Mouse (Mus musculus) midbrain, embryonic 13.5 days (tissue): ENCODE results near the gene Arpc3. TPM values are rescaled to one million over a fixed set of nuclear protein-coding genes. Genes with fewer than 3 reads are reported as not detected.

Experiments used
- ATAC-seq: fragments of 200-750 bp; cut with Nextera tagmentation; 2 replicates; pipeline ENCODE4 v1.8.0; 2017; ENCODE audit warnings: mild to moderate bottlenecking, moderate TSS enrichment, moderate library complexity
- H3K27ac ChIP-seq: fragments of 300-500 bp; sonication (generic); 2 replicates; pipeline ENCODE4 v1.5.1; 2015; ENCODE audit warnings: inconsistent platforms, mild to moderate bottlenecking, moderate library complexity
- H3K27me3 ChIP-seq: fragments of 300-500 bp; sonication (generic); 2 replicates; pipeline ENCODE4 v1.6.1; 2015; ENCODE audit warnings: mild to moderate bottlenecking, inconsistent platforms
- H3K36me3 ChIP-seq: fragments of 300-500 bp; sonication (generic); 2 replicates; pipeline ENCODE4 v1.6.1; 2015; ENCODE audit warnings: mild to moderate bottlenecking, inconsistent platforms
- H3K4me1 ChIP-seq: fragments of 300-500 bp; sonication (generic); replicated peaks from 2 replicates; pipeline ENCODE4 v1.6.1; 2015; ENCODE audit warnings: inconsistent platforms
- H3K4me2 ChIP-seq: fragments of 300-500 bp; sonication (generic); replicated peaks from 2 replicates; pipeline ENCODE4 v1.6.1; 2015; ENCODE audit warnings: moderate library complexity, mild to moderate bottlenecking, inconsistent platforms
- H3K4me3 ChIP-seq: fragments of 300-500 bp; sonication (generic); replicated peaks from 2 replicates; pipeline ENCODE4 v1.5.1; 2015; ENCODE audit warnings: mild to moderate bottlenecking, inconsistent platforms
- H3K9ac ChIP-seq: fragments of 300-500 bp; sonication (generic); replicated peaks from 2 replicates; pipeline ENCODE4 v1.6.1; 2015; ENCODE audit warnings: mild to moderate bottlenecking, inconsistent platforms
- H3K9me3 ChIP-seq: fragments of 300-500 bp; sonication (generic); 2 replicates; pipeline ENCODE4 v1.6.1; 2016; ENCODE audit warnings: mild to moderate bottlenecking, inconsistent platforms
- WGBS: fragments of 180-500 bp; shearing (Covaris S2); methylation state at CpG from one replicate; pipeline ENCODE4 v1.1.7; 2015; 5-methylcytosine and 5-hydroxymethylcytosine counted together
- polyA plus RNA-seq: library from polyadenylated mRNA; unstranded; fragments of >200 nt; fragmentation: Nextera tagmentation; extraction: Ambion mirVana; gene quantifications from 2 replicates; pipeline ENCODE4 v1.2.1, GENCODE M21; 2015

Arpc3 gene
- polyA plus RNA-seq, 1 experiment from 2014 or later = 173 TPM

GRCm38 (mm10) chr5:122421271-122422068 lies 29.8 kb downstream of the Arpc3 start, which contains the start of gene Anapc7:
Anapc7 (plus strand) TSS chr5:122421693.
- ATAC-seq = peak; percentile 48
- H3K27ac ChIP-seq = peak within 1 kb of the TSS; percentile 93
- 0 out of 2 replicates have a peak, but pooled peaks cover 3% of the 10 kb centered on the region for H3K36me3 ChIP-seq
- H3K4me2 ChIP-seq = peak within 1 kb of the TSS; percentile 96
- no peaks in the 10 kb centered on the region for H3K27me3 ChIP-seq
- peaks cover 20% of the 10 kb centered on the region for H3K4me1 ChIP-seq
- H3K4me3 ChIP-seq = peak within 1 kb of the TSS; percentile 99
- 23% methylated on average over 17 of the region's 17 CpGs for WGBS
- peak within 1 kb of the TSS; percentile 96 for H3K9ac ChIP-seq
- no peaks in the 10 kb centered on the region for H3K9me3 ChIP-seq

GRCm38 (mm10) chr5:122422071-122422964 lies 30.6 kb downstream of the Arpc3 start:
- H3K4me3 ChIP-seq = peak overlapping the region; percentile 99
- ATAC-seq = peak; percentile 94
- H3K27ac ChIP-seq = peak overlapping the region; percentile 93
- peak overlapping the region; percentile 96 for H3K9ac ChIP-seq
- 0 out of 2 replicates have a peak, but pooled peaks cover 3% of the 10 kb centered on the region for H3K36me3 ChIP-seq
- no peaks in the 10 kb centered on the region for H3K9me3 ChIP-seq
- H3K4me1 ChIP-seq = peaks cover 20% of the 10 kb centered on the region
- peak overlapping the region; percentile 96 for H3K4me2 ChIP-seq
- WGBS = under 1% methylated on average over 73 of the region's 73 CpGs
- H3K27me3 ChIP-seq = no peaks in the 10 kb centered on the region

GRCm38 (mm10) chr5:122423083-122423482 lies 31.4 kb downstream of the Arpc3 start:
- Histone ChIP-seq H3K4me3 (peak overlapping the region; percentile 99), H3K36me3 (peaks cover 7% of the 10 kb centered on the region), H3K27me3 (no peaks in the 10 kb centered on the region), H3K9me3 (no peaks in the 10 kb centered on the region), H3K27ac (no peak overlapping the region), H3K4me1 (peaks cover 20% of the 10 kb centered on the region), H3K4me2 (peak overlapping the region; percentile 96), H3K9ac (peak overlapping the region; percentile 96)
- no peak for ATAC-seq
- WGBS = 37% methylated on average over 15 of the region's 15 CpGs

GRCm38 (mm10) chr5:122425550-122425949 lies 33.9 kb downstream of the Arpc3 start:
- 91% methylated on average over 2 of the region's 2 CpGs for WGBS
- no peak overlapping the region for H3K9ac ChIP-seq
- no peaks in the 10 kb centered on the region for H3K27me3 ChIP-seq
- H3K4me1 ChIP-seq = peaks cover 20% of the 10 kb centered on the region
- no peak overlapping the region for H3K4me3 ChIP-seq
- no peak for ATAC-seq
- H3K36me3 ChIP-seq = peaks cover 32% of the 10 kb centered on the region
- H3K27ac ChIP-seq = no peak overlapping the region
- H3K4me2 ChIP-seq = no peak overlapping the region
- no peaks in the 10 kb centered on the region for H3K9me3 ChIP-seq

GRCm38 (mm10) chr5:122430036-122430775 lies 38.5 kb downstream of the Arpc3 start:
- no peaks in the 10 kb centered on the region for H3K4me1 ChIP-seq
- 94% methylated on average over 4 of the region's 4 CpGs for WGBS
- peaks cover 77% of the 10 kb centered on the region for H3K36me3 ChIP-seq
- no peak overlapping the region for H3K27ac ChIP-seq
- ATAC-seq = no peak
- no peak overlapping the region for H3K9ac ChIP-seq
- H3K9me3 ChIP-seq = no peaks in the 10 kb centered on the region
- H3K4me2 ChIP-seq = no peak overlapping the region
- H3K4me3 ChIP-seq = no peak overlapping the region
- H3K27me3 ChIP-seq = no peaks in the 10 kb centered on the region

GRCm38 (mm10) chr5:122431221-122431620 lies 39.5 kb downstream of the Arpc3 start:
- H3K4me2 ChIP-seq = no peak overlapping the region
- H3K36me3 ChIP-seq = peaks cover 84% of the 10 kb centered on the region
- no peak for ATAC-seq
- H3K27ac ChIP-seq = no peak overlapping the region
- no peaks in the 10 kb centered on the region for H3K27me3 ChIP-seq
- H3K4me1 ChIP-seq = no peaks in the 10 kb centered on the region
- H3K4me3 ChIP-seq = no peak overlapping the region
- WGBS = 96% methylated on average over 8 of the region's 8 CpGs
- no peaks in the 10 kb centered on the region for H3K9me3 ChIP-seq
- H3K9ac ChIP-seq = no peak overlapping the region

- H3K27ac ChIP-seq = no peak overlapping the region
- H3K9me3 ChIP-seq = no peaks in the 10 kb centered on the region
- peaks cover 98% of the 10 kb centered on the region for H3K36me3 ChIP-seq
- H3K9ac ChIP-seq = no peak overlapping the region
- 81% methylated on average over 4 of the region's 4 CpGs for WGBS
- no peak overlapping the region for H3K4me2 ChIP-seq
- H3K4me3 ChIP-seq = no peak overlapping the region
- no peaks in the 10 kb centered on the region for H3K4me1 ChIP-seq
- no peak for ATAC-seq
- no peaks in the 10 kb centered on the region for H3K27me3 ChIP-seq
These were observed 42.9 kb downstream of the Arpc3 start for GRCm38 (mm10) chr5:122434541-122434940.

GRCm38 (mm10) chr5:122439400-122440094 lies 47.9 kb downstream of the Arpc3 start:
- 90% methylated on average over 19 of the region's 19 CpGs for WGBS
- H3K27ac ChIP-seq = no peak overlapping the region

GRCm38 (mm10) chr5:122440095-122440630 lies 48.5 kb downstream of the Arpc3 start:
- WGBS = 94% methylated on average over 12 of the region's 12 CpGs

More at GRCm38 (mm10) chr5:122439400-122440094, 47.9 kb downstream of the Arpc3 start:
- no peaks in the 10 kb centered on the region for H3K4me1 ChIP-seq
- no peak overlapping the region for H3K9ac ChIP-seq
- no peak overlapping the region for H3K4me3 ChIP-seq
- no peak overlapping the region for H3K4me2 ChIP-seq
- no peaks in the 10 kb centered on the region for H3K27me3 ChIP-seq
- peaks cover 100% of the 10 kb centered on the region for H3K36me3 ChIP-seq
- no peak for ATAC-seq
- H3K9me3 ChIP-seq = no peaks in the 10 kb centered on the region

GRCm38 (mm10) chr5:122444492-122444891 lies 52.8 kb downstream of the Arpc3 start:
- Histone ChIP-seq H3K27ac (no peak overlapping the region), H3K9ac (no peak overlapping the region), H3K4me1 (no peaks in the 10 kb centered on the region), H3K36me3 (peaks cover 82% of the 10 kb centered on the region), H3K27me3 (no peaks in the 10 kb centered on the region), H3K4me3 (no peak overlapping the region), H3K4me2 (no peak overlapping the region), H3K9me3 (no peaks in the 10 kb centered on the region)
- no peak for ATAC-seq
- WGBS = 97% methylated on average over 10 of the region's 10 CpGs

More at GRCm38 (mm10) chr5:122440095-122440630, 48.5 kb downstream of the Arpc3 start:
- no peak overlapping the region for H3K4me2 ChIP-seq
- no peaks in the 10 kb centered on the region for H3K9me3 ChIP-seq
- H3K4me3 ChIP-seq = no peak overlapping the region
- no peaks in the 10 kb centered on the region for H3K4me1 ChIP-seq
- H3K9ac ChIP-seq = no peak overlapping the region
- peaks cover 100% of the 10 kb centered on the region for H3K36me3 ChIP-seq
- no peak for ATAC-seq
- H3K27ac ChIP-seq = no peak overlapping the region
- H3K27me3 ChIP-seq = no peaks in the 10 kb centered on the region
